Mouse (Mus musculus) olfactory bulb, adult 2 months (tissue): Measurements from ENCODE around the gene Gm10643.

ENCODE experiments used
- CTCF ChIP-seq: fragments of 200-500 bp; IDR thresholded peaks from 2 replicates; pipeline ENCODE4 v1.5.1; 2012; ENCODE audit warnings: low read depth, mild to moderate bottlenecking, low read length, moderate library complexity; ENCODE audit not compliant: insufficient read depth
- POLR2A ChIP-seq: fragments of 200-500 bp; IDR thresholded peaks from 2 replicates; pipeline ENCODE4 v1.6.1; 2012; ENCODE audit warnings: mild to moderate bottlenecking, low read depth, low read length, moderate library complexity; ENCODE audit not compliant: insufficient read depth

- TF ChIP-seq CTCF (no peak), POLR2A (no peak)
These were observed 4.8 kb upstream of the Gm10643 start for GRCm38 (mm10) chr8:84069750-84070149.
